Mouse (Mus musculus) limb, embryonic 15.5 days (tissue): Measurements from ENCODE around the gene Hbp1. TPM values are rescaled to one million over a fixed set of nuclear protein-coding genes. Genes with fewer than 3 reads are reported as not detected.

ENCODE experiments used
- ATAC-seq: fragments of 200-750 bp; cut with Nextera tagmentation; 2 replicates; pipeline ENCODE4 v1.8.0; 2017; ENCODE audit warnings: low read depth, moderate TSS enrichment; ENCODE audit not compliant: insufficient number of reproducible peaks, low FRiP score, low TSS enrichment
- H3K27ac ChIP-seq: fragments of 300-500 bp; sonication (generic); 2 replicates; pipeline ENCODE4 v1.5.1; 2015; ENCODE audit warnings: moderate library complexity, mild to moderate bottlenecking, inconsistent platforms
- H3K27me3 ChIP-seq: fragments of 300-500 bp; sonication (generic); 2 replicates; pipeline ENCODE4 v1.6.1; 2015; ENCODE audit warnings: inconsistent platforms
- H3K36me3 ChIP-seq: fragments of 300-500 bp; sonication (generic); 2 replicates; pipeline ENCODE4 v1.6.1; 2015; ENCODE audit warnings: inconsistent platforms
- H3K4me1 ChIP-seq: fragments of 300-500 bp; sonication (generic); 2 replicates; pipeline ENCODE4 v1.6.1; 2015; ENCODE audit warnings: inconsistent platforms
- H3K4me2 ChIP-seq: fragments of 300-500 bp; sonication (generic); 2 replicates; pipeline ENCODE4 v1.6.1; 2015; ENCODE audit warnings: mild to moderate bottlenecking, inconsistent platforms
- H3K4me3 ChIP-seq: fragments of 300-500 bp; sonication (generic); 2 replicates; pipeline ENCODE4 v1.5.1; 2015; ENCODE audit warnings: mild to moderate bottlenecking, inconsistent platforms
- H3K9ac ChIP-seq: fragments of 300-500 bp; sonication (generic); 2 replicates; pipeline ENCODE4 v1.6.1; 2015; ENCODE audit warnings: inconsistent platforms
- H3K9me3 ChIP-seq: fragments of 300-500 bp; sonication (generic); 2 replicates; pipeline ENCODE4 v1.6.1; 2016; ENCODE audit warnings: inconsistent platforms
- WGBS: fragments of 180-500 bp; shearing (Covaris S2); methylation state at CpG from one replicate; pipeline ENCODE4 v1.1.7; 2015; 5-methylcytosine and 5-hydroxymethylcytosine counted together
- polyA plus RNA-seq: library from polyadenylated mRNA; unstranded; fragments of >200 nt; fragmentation: Nextera tagmentation; extraction: Ambion mirVana; gene quantifications from 2 replicates; pipeline ENCODE4 v1.2.1, GENCODE M21; 2015

The Hbp1 gene
- polyA plus RNA-seq, 1 experiment from 2014 or later: 132 TPM

- no peak overlapping the region for H3K27ac ChIP-seq
- ATAC-seq: no peak
These were observed 53.3 kb downstream of the Hbp1 start for GRCm38 (mm10) chr12:31896986-31897385.

GRCm38 (mm10) chr12:31896295-31896694 lies 54.0 kb downstream of the Hbp1 start:
- no peak overlapping the region for H3K9ac ChIP-seq
- no peak overlapping the region for H3K27ac ChIP-seq
- no peak overlapping the region for H3K4me3 ChIP-seq
- H3K4me2 ChIP-seq: no peak overlapping the region
- H3K36me3 ChIP-seq: peaks cover 4% of the 10 kb centered on the region; the same call in 1 of the 2 replicates
- WGBS: 24% methylated on average over 5 of the region's 5 CpGs
- no peak for ATAC-seq
- no peaks in the 10 kb centered on the region for H3K27me3 ChIP-seq
- no peaks in the 10 kb centered on the region for H3K9me3 ChIP-seq
- H3K4me1 ChIP-seq: peaks cover 9% of the 10 kb centered on the region; the same call in 1 of the 2 replicates

More at GRCm38 (mm10) chr12:31896986-31897385, 53.3 kb downstream of the Hbp1 start:
- Histone ChIP-seq H3K4me1 (peaks cover 9% of the 10 kb centered on the region; the same call in 1 of the 2 replicates), H3K9ac (no peak overlapping the region), H3K4me3 (no peak overlapping the region), H3K36me3 (peaks cover 4% of the 10 kb centered on the region; the same call in 1 of the 2 replicates), H3K27me3 (no peaks in the 10 kb centered on the region), H3K4me2 (no peak overlapping the region), H3K9me3 (no peaks in the 10 kb centered on the region)
- WGBS: 43% methylated on average over 8 of the region's 8 CpGs

DNA sequence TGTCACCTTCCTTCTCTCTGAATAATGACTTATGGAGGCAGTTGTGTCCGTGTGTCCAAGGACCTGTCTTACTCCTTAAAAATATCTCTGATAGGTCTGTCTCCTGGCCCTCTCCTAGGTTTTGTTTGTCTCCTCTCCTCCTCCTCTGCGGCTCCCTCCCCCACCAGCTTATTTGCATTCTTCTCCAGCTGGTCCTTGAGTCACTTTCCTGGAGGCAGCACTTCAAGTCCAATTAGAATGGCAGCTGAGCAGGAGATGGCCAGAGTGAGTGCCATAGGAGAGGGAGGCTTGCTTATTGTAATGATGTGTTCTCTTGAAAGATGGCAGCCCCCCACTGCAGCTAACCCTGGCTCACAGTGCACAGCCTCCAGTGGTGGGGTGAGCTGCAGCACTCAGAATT lies 54.4 kb downstream of the Hbp1 start:
- WGBS: 32% methylated on average over 2 of the region's 2 CpGs
- Histone ChIP-seq H3K27ac (no peak overlapping the region), H3K9me3 (no peaks in the 10 kb centered on the region)

DNA sequence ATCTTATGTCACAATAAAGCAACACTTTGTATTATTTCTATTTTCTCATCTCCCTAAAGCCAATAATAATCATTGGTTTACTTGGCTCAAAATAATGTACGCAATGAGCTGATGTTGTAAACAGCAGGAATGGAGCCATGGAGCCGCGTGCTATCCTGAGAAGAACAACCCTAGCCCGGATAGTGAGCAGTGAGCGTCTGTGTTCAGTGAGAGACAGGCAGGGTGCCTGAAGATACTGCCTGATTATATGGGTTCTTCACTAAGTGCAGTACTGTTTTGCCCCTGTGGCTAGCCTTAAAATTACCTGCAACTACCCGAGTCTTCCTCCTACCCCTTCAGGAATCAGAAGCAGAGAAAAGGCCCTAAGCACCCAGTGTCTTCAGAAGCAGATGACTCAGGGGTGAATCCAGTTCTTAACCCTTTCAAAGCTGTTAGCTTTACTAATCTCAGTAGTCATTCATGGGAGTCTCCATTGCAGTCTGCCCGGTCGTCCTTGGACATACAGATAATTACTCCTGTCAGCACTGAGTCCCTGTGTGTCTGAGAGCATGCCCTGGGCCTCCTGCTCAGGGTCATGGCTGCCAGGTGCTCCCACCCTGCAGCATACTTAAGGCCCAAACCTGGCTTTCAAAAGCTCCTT lies 55.1 kb downstream of the Hbp1 start:
- no peak overlapping the region for H3K4me2 ChIP-seq
- H3K4me1 ChIP-seq: peaks cover 9% of the 10 kb centered on the region; the same call in 1 of the 2 replicates
- H3K27ac ChIP-seq: no peak overlapping the region
- no peaks in the 10 kb centered on the region for H3K27me3 ChIP-seq
- WGBS: 50% methylated on average over 8 of the region's 8 CpGs
- no peaks in the 10 kb centered on the region for H3K9me3 ChIP-seq
- no peak overlapping the region for H3K9ac ChIP-seq
- H3K4me3 ChIP-seq: no peak overlapping the region
- no peak for ATAC-seq
- H3K36me3 ChIP-seq: no peaks in the 10 kb centered on the region; the same call in 1 of the 2 replicates

More for the DNA sequence above, 54.4 kb downstream of the Hbp1 start:
- Histone ChIP-seq H3K9ac (no peak overlapping the region), H3K4me2 (no peak overlapping the region), H3K4me3 (no peak overlapping the region), H3K36me3 (peaks cover 4% of the 10 kb centered on the region; the same call in 1 of the 2 replicates), H3K27me3 (no peaks in the 10 kb centered on the region), H3K4me1 (peaks cover 9% of the 10 kb centered on the region; the same call in 1 of the 2 replicates)
- ATAC-seq: no peak

DNA sequence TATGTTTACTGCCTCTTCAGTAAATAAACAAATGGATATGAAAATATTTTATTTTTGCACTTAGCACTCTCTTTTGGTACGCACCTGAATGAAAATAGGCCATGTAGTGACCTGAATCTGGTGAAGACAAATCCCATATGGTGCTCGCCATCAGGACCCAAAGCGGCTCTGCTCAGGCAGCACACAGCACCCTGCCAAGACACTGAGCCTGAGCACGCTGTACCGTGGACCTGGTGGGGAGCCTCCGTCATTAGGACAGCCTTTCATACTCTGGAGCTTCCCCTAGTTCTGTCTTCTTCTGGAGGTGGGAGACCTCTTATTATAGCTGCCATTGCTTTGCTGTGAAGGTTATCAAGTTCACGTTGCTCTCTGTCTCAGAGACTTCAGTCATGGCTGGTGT lies 57.6 kb downstream of the Hbp1 start:
- WGBS: 89% methylated on average over 7 of the region's 7 CpGs
- Histone ChIP-seq H3K4me1 (peaks cover 9% of the 10 kb centered on the region; the same call in 1 of the 2 replicates), H3K36me3 (peaks cover 7% of the 10 kb centered on the region; the same call in 1 of the 2 replicates)

GRCm38 (mm10) chr12:31892079-31892478 lies 58.3 kb downstream of the Hbp1 start:
- Histone ChIP-seq H3K4me1 (peaks cover 8% of the 10 kb centered on the region; the same call in 1 of the 2 replicates), H3K9ac (no peak overlapping the region), H3K4me2 (no peak overlapping the region), H3K4me3 (no peak overlapping the region), H3K36me3 (peaks cover 12% of the 10 kb centered on the region; the same call in 1 of the 2 replicates), H3K27me3 (no peaks in the 10 kb centered on the region), H3K27ac (no peak overlapping the region), H3K9me3 (no peaks in the 10 kb centered on the region)
- ATAC-seq: no peak

More for the DNA sequence above, 57.6 kb downstream of the Hbp1 start:
- no peaks in the 10 kb centered on the region for H3K9me3 ChIP-seq
- no peak overlapping the region for H3K27ac ChIP-seq
- no peaks in the 10 kb centered on the region for H3K27me3 ChIP-seq
- no peak overlapping the region for H3K9ac ChIP-seq
- H3K4me2 ChIP-seq: no peak overlapping the region
- no peak overlapping the region for H3K4me3 ChIP-seq
- no peak for ATAC-seq

DNA sequence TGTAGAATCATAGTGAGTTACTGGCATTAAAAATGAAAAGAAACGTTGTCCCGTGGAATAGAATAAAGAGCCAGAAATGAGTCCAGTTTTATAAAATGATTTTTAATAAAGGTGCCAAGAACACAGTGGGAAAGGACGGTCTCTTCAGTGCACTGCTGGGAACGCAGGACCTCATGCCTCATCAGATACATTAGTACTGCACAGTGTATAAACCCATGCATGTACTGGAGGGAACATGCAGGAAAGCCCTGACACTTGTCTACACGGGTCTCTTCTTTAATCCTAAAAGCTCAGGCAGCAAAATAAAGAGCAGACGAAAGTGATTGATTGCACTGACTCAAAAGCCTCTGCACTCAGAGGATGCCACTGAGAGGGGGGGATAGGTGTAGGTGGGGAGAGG lies 59.6 kb downstream of the Hbp1 start:
- no peak overlapping the region for H3K4me2 ChIP-seq
- no peaks in the 10 kb centered on the region for H3K27me3 ChIP-seq
- H3K27ac ChIP-seq: no peak overlapping the region
- H3K36me3 ChIP-seq: peaks cover 22% of the 10 kb centered on the region
- H3K4me1 ChIP-seq: no peaks in the 10 kb centered on the region
- no peak overlapping the region for H3K4me3 ChIP-seq
- WGBS: 63% methylated on average over 6 of the region's 6 CpGs
- ATAC-seq: no peak
- H3K9me3 ChIP-seq: no peaks in the 10 kb centered on the region
- no peak overlapping the region for H3K9ac ChIP-seq

GRCm38 (mm10) chr12:31885844-31886606 lies 64.3 kb downstream of the Hbp1 start:
- 94% methylated on average over 11 of the region's 11 CpGs for WGBS
- Histone ChIP-seq H3K36me3 (peaks cover 22% of the 10 kb centered on the region), H3K4me2 (no peak overlapping the region), H3K9me3 (no peaks in the 10 kb centered on the region), H3K4me3 (no peak overlapping the region), H3K4me1 (no peaks in the 10 kb centered on the region), H3K9ac (no peak overlapping the region), H3K27me3 (no peaks in the 10 kb centered on the region), H3K27ac (no peak overlapping the region)
- ATAC-seq: no peak

DNA sequence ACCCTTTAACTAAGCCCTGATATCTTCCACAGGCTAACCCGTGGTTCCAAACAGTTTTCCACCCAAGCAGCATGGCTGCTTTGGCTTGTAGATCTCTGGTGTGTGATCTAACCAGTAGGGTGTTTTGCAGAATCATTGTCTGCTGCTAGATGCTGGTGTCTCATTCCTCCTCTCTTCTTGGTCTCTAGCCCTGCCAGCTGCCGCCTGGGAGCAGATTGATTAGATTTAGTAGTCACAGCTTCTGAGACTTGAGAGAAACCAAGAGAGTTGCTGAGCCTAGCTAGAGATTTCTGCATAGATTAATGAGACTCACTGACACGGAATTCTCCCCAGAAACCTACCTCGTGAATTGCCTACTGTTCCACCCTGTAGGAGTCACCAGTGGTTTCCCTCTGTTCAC lies 65.3 kb downstream of the Hbp1 start:
- WGBS: 83% methylated on average over 4 of the region's 4 CpGs
- no peaks in the 10 kb centered on the region for H3K4me1 ChIP-seq

GRCm38 (mm10) chr12:31884365-31884764 lies 66.0 kb downstream of the Hbp1 start:
- H3K27ac ChIP-seq: no peak overlapping the region
- H3K36me3 ChIP-seq: peaks cover 22% of the 10 kb centered on the region
- no peak overlapping the region for H3K4me3 ChIP-seq
- 89% methylated on average over 4 of the region's 4 CpGs for WGBS
- H3K4me2 ChIP-seq: no peak overlapping the region
- H3K9ac ChIP-seq: no peak overlapping the region
- H3K4me1 ChIP-seq: no peaks in the 10 kb centered on the region
- ATAC-seq: no peak
- H3K9me3 ChIP-seq: no peaks in the 10 kb centered on the region
- no peaks in the 10 kb centered on the region for H3K27me3 ChIP-seq

More for the DNA sequence above, 65.3 kb downstream of the Hbp1 start:
- ATAC-seq: no peak
- Histone ChIP-seq H3K27me3 (no peaks in the 10 kb centered on the region), H3K36me3 (peaks cover 22% of the 10 kb centered on the region), H3K27ac (no peak overlapping the region), H3K9me3 (no peaks in the 10 kb centered on the region), H3K9ac (no peak overlapping the region), H3K4me2 (no peak overlapping the region), H3K4me3 (no peak overlapping the region)

- ATAC-seq: no peak
- H3K27me3 ChIP-seq: no peaks in the 10 kb centered on the region
- peaks cover 15% of the 10 kb centered on the region for H3K36me3 ChIP-seq
- H3K4me2 ChIP-seq: no peak overlapping the region
- no peaks in the 10 kb centered on the region for H3K4me1 ChIP-seq
- WGBS: 72% methylated on average over 1 of the region's 1 CpGs
- no peak overlapping the region for H3K4me3 ChIP-seq
- no peak overlapping the region for H3K9ac ChIP-seq
- no peak overlapping the region for H3K27ac ChIP-seq
- H3K9me3 ChIP-seq: no peaks in the 10 kb centered on the region
These were observed 67.6 kb downstream of the Hbp1 start for GRCm38 (mm10) chr12:31882736-31883135.

GRCm38 (mm10) chr12:31876775-31877174 lies 73.6 kb downstream of the Hbp1 start:
- no peak for ATAC-seq
- Histone ChIP-seq H3K4me1 (no peaks in the 10 kb centered on the region), H3K9ac (no peak overlapping the region), H3K27me3 (no peaks in the 10 kb centered on the region), H3K4me2 (no peak overlapping the region), H3K9me3 (no peaks in the 10 kb centered on the region), H3K4me3 (no peak overlapping the region), H3K36me3 (no peaks in the 10 kb centered on the region), H3K27ac (no peak overlapping the region)
- WGBS: 88% methylated on average over 4 of the region's 4 CpGs
